Mouse (Mus musculus) kidney, adult 8-10 months (tissue): Measurements from ENCODE around the gene Anapc2.

Experiments used
- DNase-seq, 2 experiments: peaks; one replicate each; pipeline ENCODE4 v3.0.0; 2022

Gene Anapc2

DNA sequence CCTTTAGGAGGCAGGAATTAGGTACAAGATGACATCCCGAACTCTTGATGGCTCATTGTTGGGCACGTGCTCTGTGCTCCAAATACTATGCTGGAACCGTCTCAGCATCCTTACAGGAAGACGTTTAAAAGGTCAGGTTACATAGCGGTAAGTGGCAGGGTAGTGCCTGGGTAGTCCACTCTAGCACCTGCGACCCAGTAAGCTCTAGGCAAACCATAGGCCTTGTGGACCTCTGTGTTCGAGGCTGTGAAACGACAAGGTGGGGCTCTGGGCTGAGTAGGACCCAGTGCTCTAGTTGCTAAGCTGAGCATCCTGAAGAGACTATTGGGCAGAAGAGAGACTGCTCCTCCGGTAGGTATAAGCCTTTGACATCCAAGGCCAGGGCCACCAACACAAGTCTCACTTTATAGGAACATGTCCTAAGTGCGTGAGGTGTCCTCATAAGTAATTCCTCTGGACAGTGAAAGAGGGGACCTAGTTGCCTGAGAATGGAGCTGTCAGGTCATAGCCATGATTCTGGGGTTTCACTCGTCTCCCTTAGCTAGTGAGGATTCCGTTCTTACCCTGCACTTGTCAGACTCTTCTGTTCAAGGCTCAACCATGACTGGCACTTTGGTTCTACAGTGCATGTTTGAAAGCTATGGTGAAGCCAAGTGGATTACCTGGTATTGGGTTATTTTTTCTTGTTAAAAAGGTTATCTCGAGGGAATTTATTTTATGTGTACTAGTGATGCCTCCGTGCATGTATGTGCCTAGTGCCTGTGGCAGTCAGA is 33.5 kb downstream of the Anapc2 start:
- no peak for DNase-seq

DNA sequence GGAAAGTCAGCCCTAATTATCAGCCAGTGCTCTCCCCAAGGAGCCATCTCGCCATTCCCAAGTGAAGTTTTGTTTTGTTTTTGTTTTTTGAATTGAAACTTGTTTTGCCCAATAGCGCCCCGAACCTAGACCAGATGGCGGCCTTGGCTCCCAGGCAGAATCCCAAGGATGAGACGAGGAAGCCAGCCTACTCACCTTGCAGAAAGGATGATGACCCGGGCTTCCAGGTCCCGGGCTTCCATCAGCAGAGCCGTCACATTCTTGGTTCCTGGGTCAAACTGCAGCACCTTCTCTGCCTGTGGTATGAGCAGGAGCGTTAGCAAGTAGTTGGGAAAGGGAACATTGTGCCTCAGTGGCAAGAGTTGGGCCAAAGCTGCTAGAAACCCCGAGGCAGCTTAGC is 37.9 kb downstream of the Anapc2 start:
- DNase-seq: no peak

DNA sequence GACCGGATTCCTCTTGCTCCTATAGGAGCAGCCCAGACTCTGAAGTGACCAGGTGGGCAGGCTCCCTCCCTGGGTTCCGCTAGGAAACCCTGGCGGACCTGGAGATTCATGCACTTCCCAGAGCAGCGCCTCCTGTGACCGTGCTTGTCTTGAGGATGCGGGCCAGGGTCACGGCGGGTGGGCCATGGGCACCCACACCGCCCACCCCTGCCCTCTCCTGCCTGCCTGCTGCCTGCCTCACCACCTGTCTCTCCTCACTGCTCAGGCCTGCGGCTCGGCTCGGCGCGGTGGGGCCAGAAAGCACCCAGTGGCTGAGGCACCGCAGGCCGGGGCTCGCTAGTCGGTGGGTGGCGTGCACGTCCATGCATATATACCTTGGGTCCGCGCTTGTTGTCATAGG is 38.7 kb downstream of the Anapc2 start:
- DNase-seq: no peak

DNA sequence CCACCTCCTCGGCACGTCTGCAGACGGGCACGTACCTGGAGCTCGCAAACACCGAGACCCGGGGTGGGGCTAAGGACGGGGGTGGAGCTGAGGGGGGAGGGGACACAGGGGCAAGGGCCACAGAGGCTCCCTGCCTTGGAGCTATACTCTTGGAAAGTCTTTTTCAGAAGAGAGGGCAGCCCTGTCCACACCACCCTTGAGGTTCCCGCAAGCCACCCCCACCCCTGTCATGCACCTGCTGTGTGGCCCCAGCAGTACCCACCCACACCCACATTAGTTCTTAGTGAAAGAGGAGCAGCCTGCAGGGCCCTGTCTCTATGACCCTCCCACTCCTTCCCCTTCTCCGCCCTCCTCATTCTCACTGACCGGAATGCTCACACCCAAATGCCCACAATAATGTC is 39.2 kb downstream of the Anapc2 start:
- no peak for DNase-seq

DNA sequence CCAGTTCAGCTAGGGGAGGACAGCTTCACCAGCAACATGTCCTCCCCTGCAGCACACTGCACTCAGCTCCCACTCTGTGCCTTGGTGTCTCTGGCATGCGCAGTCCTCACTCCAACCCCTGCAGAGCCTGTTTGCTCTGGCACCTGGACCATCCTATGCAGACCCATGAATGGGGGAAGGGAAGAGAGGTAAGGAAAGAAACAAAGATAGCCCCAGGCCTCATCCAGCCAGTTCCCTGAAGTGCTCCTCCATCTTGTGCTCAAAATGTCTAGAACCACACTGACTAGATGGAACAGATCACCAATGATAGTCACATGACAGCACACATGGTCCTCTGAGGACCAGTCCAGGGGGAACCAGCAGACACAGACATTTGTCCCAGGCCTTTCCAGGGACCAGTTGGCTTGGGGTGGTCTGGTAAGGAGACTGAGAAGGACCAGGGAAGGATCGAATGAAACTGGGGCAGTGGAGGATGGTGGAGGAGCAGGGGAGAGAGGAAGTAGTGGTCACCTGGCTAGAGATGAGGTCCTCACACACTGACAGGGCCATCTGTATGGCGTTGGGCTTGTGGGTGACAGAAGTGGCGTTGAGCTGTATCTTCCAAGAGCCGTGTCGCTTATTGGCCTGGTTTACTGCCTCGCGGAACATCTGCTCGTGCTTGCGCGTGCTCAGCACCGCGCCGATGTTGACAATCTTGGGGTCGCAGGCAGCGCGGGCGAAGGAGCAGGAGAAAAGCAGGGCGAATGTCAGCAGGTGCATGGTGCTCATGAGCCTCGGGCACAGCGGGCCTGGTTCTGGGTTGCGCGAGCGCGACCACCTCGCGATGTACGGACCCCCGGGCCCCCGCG is 46.1 kb downstream of the Anapc2 start:
- no peak for DNase-seq

DNA sequence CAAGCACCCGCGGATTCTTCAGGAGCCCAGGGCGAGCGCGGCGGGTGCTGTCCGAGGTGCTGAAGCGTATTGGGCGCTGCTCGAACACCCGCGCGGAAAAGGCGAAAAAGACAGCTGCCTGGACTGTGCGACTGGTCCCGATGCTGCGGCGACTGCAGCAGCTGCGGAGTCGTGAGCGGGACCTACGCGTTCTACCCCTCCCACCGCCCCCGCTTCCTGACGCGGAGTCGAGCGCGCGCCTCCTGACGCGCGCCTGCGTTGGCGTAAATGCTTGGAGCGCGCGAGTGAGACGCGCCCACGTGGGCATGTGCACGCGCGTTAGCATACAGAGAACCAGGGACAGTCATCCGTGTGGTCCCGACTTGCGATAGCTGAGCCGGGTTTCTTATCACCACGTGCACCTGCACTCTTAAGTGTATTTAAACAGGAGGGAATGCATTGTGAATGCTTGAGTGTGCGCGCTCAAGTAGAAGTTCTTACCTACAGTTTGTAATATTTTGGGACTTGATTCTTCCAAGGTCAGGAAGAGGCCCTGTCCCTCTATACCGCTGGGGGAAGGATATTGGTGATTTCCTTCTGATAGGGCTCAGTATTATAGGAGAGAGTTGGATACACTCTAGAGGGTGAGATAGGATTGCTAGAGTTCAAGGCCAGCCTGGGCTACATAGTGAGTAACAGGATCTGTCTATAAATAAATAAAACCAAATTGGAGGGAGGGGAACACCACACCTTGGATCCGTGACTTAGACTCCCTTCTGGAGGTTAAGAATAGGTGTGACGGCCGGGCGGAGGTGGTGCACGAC is 46.9 kb downstream of the Anapc2 start, which contains the start of gene Grin1:
TSS of gene Grin1 (minus strand) at position 217 of the 803 bp plus-strand sequence.
- peak in 1 of 2 experiments; percentile 52 for DNase-seq

DNA sequence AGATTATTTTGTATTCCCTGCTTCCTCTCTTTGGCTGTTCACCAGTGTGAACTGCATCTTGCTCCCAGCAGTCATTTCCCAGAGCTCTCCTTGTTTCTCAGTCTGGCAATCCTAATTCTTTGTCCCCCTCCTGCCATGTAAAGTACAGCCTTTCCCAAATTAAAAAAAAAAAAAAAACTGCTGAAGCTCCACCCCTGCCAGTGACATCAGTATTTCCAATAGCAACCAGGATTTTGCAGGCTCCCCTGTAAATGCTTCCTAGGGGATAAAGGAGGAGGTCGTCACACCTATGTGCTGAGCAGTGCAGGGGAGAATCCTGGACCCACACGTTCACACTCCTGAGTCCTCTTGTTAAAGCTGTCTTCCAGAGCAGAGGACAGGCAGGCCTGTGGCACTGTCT is 47.8 kb downstream of the Anapc2 start:
- DNase-seq: no peak

DNA sequence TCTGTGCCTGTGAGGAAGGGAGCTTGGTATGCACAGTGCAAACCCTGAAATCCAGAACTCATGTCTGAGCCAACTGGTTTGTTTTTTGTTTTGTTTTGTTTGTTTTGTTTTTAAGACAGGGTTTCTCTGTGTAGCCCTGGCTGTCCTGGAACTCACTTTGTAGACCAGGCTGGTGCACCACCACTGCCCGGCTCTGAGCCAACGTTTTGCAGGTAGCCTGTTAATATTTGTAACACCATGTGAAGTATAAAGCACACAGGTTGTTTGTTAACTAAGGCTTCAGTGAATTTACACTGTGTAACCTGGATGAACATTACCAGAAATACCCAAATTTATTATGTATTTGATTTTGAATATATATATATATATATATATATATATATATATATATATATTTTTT is 53.8 kb downstream of the Anapc2 start:
- peak in 1 of 2 experiments; percentile 37 for DNase-seq

DNA sequence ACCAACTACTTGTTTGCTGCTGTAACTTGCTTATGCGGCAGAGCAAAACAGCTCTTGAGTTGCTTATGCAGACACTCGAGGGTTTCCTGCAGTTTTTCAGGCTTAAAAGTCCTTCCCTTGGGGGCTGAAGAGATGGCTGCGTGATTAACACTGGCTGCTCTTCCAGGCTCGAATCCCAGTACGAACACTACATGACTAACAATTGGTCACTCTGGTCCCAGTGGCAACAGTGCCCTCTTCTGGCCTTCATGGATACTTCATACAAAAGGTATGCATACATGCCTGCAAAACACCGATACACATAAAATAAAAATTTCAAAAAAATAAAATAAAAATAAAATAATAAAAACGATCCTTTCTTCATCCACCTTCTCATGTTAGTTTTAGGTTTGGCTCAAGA is 56.2 kb downstream of the Anapc2 start:
- DNase-seq: peak in 1 of 2 experiments; percentile 44

DNA sequence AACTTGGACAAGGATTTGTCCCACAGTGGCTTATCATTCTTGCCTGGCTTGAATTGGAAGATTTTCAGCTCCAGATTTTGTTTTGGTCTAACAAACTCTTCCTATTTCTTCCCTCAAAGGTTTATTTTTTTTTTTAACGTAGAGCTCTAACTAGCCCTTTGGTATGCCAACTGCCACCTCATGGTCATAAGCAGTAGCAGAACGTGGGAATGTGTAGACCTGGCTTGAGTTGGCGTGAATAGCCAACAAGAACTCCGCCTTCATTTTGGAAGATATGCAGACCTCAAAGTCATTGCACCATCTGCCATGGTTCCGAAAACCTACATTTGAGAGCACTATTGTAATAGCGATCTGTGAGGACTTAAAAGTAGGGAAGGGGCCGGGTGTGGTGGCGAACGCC is 59.2 kb downstream of the Anapc2 start:
- DNase-seq: no peak

DNA sequence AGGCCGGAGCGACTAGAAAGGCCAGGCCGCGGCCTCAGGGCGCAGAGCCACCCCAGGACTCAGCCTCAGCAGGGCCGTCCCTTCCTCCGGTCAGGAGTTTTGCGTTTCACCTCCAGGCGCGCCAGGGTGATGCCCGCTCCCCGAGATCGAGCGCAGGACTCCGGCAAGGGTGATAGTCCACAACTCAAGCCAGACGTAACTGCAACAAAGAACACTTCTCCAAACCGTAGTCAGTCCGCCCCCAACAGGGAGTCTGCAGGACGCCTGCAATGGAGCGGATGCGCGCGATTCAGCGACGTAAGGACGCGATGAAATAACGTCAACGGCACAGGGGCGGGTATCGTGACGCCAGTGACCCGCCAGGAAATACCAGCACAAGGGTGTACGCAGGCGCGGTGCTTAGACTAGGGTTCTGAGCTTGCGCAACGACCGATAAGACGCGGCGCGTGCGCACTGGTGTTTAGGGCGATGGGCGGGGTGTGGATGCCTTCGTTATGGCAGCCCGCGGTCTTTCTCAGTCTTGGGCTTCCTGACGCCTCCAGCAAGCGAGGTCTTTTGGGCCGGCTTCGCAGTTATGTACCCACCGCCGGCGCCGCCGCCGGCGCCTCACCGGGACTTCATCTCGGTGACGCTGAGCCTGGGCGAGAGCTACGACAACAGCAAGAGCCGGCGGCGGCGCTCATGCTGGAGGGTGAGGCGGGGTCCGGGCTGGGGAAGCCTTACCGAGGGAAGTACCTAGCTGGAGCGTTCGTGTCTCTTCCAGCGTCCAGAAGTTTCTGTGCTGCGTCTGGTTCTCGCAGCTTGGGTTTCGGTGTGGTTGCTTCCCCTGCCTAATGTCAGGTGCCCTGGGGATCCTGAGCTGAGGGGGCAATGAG is 60.2 kb downstream of the Anapc2 start, which contains the start of gene Man1b1:
TSS of gene Man1b1 (plus strand) at position 53 of the 875 bp plus-strand sequence.
- DNase-seq: peak; percentile 99

DNA sequence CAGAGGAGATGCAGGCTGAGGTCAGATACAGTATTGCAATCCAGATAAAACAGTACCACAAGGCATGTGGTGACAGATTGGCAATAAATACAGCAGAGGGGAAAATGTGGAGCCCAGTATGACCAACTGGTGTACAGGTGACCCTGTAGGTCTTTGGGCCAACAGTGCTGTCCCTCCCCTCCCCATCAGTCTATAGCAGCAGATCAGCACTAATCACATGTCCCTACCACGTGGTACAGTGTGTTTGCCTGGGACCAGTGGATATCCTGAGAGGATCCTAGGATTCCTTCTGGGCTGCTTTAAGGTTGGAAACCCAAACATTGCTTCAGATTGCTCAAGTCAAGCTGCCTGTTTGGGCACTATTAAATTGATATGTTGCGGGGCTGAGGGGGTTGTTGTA is 61.3 kb downstream of the Anapc2 start:
- no peak for DNase-seq
